Mouse (Mus musculus) sigmoid colon, adult 10 weeks (tissue): ENCODE data around the gene Olfr640. TPM values are rescaled to one million over a fixed set of nuclear protein-coding genes. Genes with fewer than 3 reads are reported as not detected.

Experiments used
- polyA plus RNA-seq: library from polyadenylated mRNA; stranded (reverse); fragments of 350-450 nt; fragmentation: Illumina TruSeq; extraction: RNeasy Lipid Tissue Mini Kit (QIAGEN cat#74804); gene quantifications from one replicate; pipeline ENCODE4 v1.2.3, GENCODE M21; 2014; ENCODE audit warnings: low read depth, low replicate concordance

Olfr640 gene
- polyA plus RNA-seq = not detected

DNA sequence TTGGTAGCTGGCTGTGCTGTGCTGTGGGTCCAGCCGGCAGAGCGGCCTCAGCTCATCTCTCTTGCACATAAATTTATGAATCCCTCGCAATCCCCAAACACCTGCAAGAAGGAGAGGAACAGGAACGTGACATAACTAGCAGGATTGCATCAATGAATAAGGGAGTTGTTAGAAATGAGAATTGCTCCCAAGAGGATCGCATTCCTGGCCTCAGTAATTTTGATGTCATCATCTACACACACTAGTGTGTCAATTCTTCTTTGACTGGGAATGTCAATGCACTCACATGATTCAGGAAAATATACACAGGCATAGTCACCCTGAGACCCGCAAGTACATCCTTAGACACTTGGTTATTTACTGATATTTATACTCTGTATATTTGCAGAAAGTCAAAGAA lies at the start of gene Olfr640:
Gene Olfr640, minus strand, starts transcription at position 101 of the 400 bp plus-strand sequence.

DNA sequence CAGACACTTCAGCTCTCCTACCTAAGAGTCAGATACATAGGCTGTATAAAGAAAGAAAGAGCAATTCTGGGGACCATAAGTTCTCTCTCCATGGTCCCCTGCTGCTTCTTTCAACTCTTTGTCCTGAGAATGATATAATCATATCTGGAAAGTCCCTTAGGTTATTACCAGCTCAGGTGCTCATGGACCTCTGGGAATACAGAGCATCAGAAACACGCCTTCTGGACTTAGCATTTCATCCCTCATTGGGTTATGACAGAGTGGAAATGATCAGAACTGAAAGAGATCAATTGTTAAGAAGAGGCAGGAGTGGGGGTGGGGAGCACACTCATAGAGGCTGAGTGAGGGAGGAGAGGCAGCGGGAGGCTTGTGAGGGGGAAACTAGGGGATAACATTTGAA lies 46.4 kb upstream of the Olfr640 start, which contains the start of gene Olfr644:
Gene Olfr644, minus strand, starts transcription at position 101 of the 400 bp plus-strand sequence.

DNA sequence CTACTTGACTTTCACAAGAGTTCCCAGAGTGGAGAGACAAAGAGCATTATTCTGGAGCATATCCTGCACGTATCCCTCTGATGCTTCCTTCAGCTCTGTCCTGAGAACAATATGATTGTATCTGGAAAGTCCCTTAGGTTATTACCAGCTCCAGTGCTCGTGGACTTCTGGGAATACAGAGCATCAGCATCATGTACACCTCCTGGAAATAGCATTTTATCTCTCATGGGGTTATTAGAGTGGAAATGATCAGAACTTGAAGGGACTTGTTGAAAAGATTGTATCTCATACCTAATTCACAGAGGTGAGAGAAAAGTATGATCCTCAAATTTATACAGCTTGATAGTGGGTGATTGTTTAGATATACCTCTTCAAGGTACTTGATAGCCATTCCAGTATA lies 36.0 kb upstream of the Olfr640 start, which contains the start of gene 4930516K23Rik:
Gene 4930516K23Rik, minus strand, starts transcription at position 101 of the 400 bp plus-strand sequence.

DNA sequence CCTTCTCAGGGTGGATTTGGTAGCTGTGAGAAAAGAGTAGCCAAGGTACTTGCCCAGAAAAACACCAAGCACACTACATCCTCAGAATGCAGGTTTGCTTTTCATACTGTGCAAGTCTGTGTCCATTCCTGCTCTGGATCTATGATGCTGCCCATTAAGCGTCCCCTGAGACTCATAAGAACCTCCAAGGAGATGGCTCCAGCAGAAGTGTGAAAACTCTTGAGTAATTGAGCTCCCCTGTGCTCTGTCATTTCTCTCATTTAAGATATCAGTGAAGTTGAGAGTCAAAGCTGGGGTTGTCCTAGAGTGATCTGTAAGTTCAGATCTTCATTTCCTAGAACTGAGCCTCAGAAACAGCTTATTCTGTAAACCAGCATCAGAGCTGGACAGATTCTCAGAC lies 27.2 kb upstream of the Olfr640 start, which contains the start of gene Olfr642:
Gene Olfr642, minus strand, starts transcription at position 101 of the 400 bp plus-strand sequence.

DNA sequence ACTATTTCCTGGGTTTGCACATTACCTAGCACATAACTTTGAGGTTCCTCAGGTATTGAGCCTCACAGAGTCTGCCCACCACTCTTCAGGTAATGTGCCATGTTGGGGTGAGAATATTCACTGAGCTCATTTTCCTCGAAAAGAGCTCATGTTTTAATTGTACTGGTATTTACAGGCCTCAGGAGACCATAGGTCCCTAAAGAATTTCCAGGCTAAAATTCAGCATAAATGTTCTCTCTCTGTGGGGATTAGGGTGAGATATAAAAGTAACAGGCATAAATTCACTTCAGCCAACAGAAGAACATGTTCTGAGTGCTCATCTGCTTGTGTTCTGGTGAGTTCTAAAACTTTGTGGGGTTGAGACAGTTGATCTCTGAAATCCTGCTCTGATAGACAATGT lies 9.8 kb upstream of the Olfr640 start, which contains the start of gene Olfr641:
Gene Olfr641, plus strand, starts transcription at position 301 of the 400 bp plus-strand sequence.

DNA sequence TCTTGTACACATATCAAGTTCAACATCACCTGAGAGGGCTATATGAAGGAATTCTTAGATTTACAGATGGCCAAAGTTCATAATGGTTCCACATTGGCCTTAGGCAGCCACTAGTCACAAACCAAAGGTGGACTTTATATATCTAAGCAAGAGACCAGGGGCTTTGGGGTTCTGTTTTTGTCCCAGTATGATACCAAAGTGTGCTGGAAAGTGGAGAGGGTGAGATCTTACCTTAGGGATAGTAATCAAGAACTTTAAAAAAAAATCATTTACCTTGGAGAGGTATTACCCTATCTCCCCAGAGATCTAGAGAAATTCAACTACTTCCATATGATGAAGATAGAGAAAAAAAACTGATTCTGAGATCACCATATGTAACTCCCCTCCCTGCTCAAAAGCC lies 8.2 kb downstream of the Olfr640 start, which contains the start of gene Olfr639:
Gene Olfr639, minus strand, starts transcription at position 101 of the 400 bp plus-strand sequence.

DNA sequence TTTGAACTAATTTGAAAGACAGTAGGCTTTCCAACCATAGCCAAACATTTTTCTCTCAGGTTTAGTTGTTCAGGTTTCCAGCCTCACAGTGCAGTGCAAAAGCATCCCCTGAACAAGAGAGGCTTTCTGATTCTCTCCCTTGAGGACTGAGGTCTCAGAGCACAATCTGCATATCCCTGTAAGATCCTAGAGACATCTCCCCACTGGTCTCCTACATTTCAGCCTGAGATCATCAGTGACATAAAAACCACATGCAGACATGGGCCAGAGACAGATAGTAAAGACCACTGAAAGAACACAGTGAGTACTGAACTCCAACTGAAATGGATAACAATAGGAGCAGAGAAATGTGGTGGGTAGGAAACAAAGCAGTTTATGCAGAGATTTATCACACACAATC lies 26.9 kb downstream of the Olfr640 start, which contains the start of gene Olfr638:
Gene Olfr638, plus strand, starts transcription at position 301 of the 400 bp plus-strand sequence.

DNA sequence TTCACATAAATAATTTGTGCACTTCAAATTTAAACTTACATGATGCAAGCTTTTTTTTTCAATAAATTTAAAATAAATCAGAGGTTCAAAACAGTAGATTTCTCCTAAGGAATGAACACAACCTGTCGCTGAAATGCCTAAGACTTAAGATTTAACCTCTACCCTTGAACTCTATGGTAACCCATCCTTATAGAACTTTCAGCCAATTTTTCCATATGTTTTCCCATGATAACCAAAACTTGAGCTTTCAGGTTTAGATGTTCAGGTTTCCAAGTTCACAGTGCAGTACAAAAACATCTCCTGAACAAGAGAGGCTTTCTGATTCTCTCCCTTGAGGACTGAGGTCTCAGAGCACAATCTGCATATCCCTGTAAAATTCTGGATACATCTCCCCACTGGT lies 54.5 kb downstream of the Olfr640 start, which contains the start of gene Olfr635:
Gene Olfr635, plus strand, starts transcription at position 301 of the 400 bp plus-strand sequence.

Other genes with a start within 250 kb of the Olfr640 start
- not detected for gene Olfr68, start 245.9 kb downstream of the Olfr640 start, polyA plus RNA-seq
- gene Olfr67, start 233.8 kb downstream of the Olfr640 start, polyA plus RNA-seq = not detected
- 7.9 TPM for gene Hbb-bt, start 211.6 kb downstream of the Olfr640 start, polyA plus RNA-seq
- 125 TPM for gene Hbb-bs, start 197.5 kb downstream of the Olfr640 start, polyA plus RNA-seq
- not detected for gene Hbb-bh2, start 185.1 kb downstream of the Olfr640 start, polyA plus RNA-seq
- not detected for gene Hbb-bh1, start 182.4 kb downstream of the Olfr640 start, polyA plus RNA-seq
- gene Hbb-y, start 172.4 kb downstream of the Olfr640 start, polyA plus RNA-seq = not detected
- not detected for gene Olfr66, start 139.3 kb downstream of the Olfr640 start, polyA plus RNA-seq
- not detected for gene Olfr64, start 131.1 kb downstream of the Olfr640 start, polyA plus RNA-seq
- gene Olfr65, start 122.1 kb downstream of the Olfr640 start, polyA plus RNA-seq = not detected
- not detected for gene Olfr631, start 96.7 kb downstream of the Olfr640 start, polyA plus RNA-seq
- gene Olfr632, start 91.2 kb downstream of the Olfr640 start, polyA plus RNA-seq = not detected
- gene Olfr633, start 81.1 kb downstream of the Olfr640 start, polyA plus RNA-seq = not detected
- gene Olfr635, start 54.4 kb downstream of the Olfr640 start, polyA plus RNA-seq = not detected
- not detected for gene Olfr638, start 26.8 kb downstream of the Olfr640 start, polyA plus RNA-seq
- not detected for gene Olfr639, start 8.3 kb downstream of the Olfr640 start, polyA plus RNA-seq
- not detected for gene Olfr641, start 9.9 kb upstream of the Olfr640 start, polyA plus RNA-seq
- not detected for gene Olfr642, start 27.1 kb upstream of the Olfr640 start, polyA plus RNA-seq
- not detected for gene 4930516K23Rik, start 35.9 kb upstream of the Olfr640 start, polyA plus RNA-seq
- not detected for gene Olfr644, start 46.3 kb upstream of the Olfr640 start, polyA plus RNA-seq
- not detected for gene Olfr645, start 59.9 kb upstream of the Olfr640 start, polyA plus RNA-seq
- not detected for gene Olfr646, start 79.3 kb upstream of the Olfr640 start, polyA plus RNA-seq
- gene Ubqln5, start 104.3 kb upstream of the Olfr640 start, polyA plus RNA-seq = not detected
- gene Olfr643, start 111.8 kb upstream of the Olfr640 start, polyA plus RNA-seq = not detected
- gene Ubqln3, start 117.7 kb upstream of the Olfr640 start, polyA plus RNA-seq = not detected
- not detected for gene Ubqlnl, start 125.0 kb upstream of the Olfr640 start, polyA plus RNA-seq
- not detected for gene Olfm5, start 139.3 kb upstream of the Olfr640 start, polyA plus RNA-seq
- gene Olfr648, start 157.8 kb upstream of the Olfr640 start, polyA plus RNA-seq = 0.13 TPM
- gene Olfr649, start 170.4 kb upstream of the Olfr640 start, polyA plus RNA-seq = not detected
- gene Trim6, start 193.2 kb upstream of the Olfr640 start, polyA plus RNA-seq = 30.0 TPM
- gene Trim34a, start 218.9 kb upstream of the Olfr640 start, polyA plus RNA-seq = 40.5 TPM